Mouse (Mus musculus) lung, adult 2 months (tissue): ENCODE measurements around the gene Emc9.

ENCODE experiments used
- CTCF ChIP-seq: fragments of 200-500 bp; IDR thresholded peaks from 2 replicates; pipeline ENCODE4 v1.5.1; 2011; ENCODE audit warnings: mild to moderate bottlenecking, low read length, control low read depth; ENCODE audit not compliant: insufficient read depth
- POLR2A ChIP-seq: fragments of 200-500 bp; IDR thresholded peaks from 2 replicates; pipeline ENCODE4 v1.6.1; 2011; ENCODE audit warnings: low read depth, mild to moderate bottlenecking, control low read depth, low read length, borderline replicate concordance; ENCODE audit errors: extremely low read depth

DNA sequence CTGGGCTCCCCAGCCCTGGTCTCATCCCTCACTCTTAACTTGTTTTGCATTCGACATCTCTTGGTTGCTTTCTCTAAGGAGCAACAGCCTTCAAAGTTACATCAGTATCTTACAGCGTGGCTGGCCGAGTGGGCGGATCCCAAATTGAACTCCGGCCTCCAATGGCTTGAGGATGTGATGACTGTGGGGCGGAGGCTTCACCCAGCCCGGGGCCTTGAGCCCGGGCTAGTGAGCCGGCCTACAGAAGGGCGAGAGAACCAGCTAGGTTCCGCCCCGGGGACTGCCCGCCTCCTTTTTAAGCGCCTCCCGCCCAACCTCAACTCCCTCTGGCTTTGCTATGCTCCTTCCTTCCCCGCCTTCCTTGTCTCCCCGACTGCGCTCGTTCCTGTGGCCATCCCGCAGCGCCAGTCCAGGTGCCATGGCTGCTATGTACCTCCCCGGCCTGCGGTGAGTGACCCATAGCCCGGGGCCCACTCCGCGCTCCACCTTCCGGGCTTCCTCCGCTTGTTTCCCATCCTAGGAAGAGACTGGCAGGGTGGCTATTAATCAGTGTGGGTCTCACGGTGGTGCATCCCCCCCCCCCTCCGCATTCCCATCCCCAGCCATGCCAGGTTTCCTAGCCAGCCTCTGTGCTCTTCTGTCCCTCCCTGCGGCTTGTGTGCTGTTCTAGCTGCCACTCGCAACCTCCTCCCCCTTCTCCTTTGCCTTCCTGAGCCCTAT is 44.9 kb downstream of the Emc9 start, which contains the start of gene Pck2:
- peak; percentile 89; the same call in 1 of the 2 replicates for TF ChIP-seq POLR2A
- TF ChIP-seq CTCF, result no peak
